Mouse (Mus musculus) forebrain, embryonic 13.5 days (tissue): Measurements from ENCODE around the gene Rpl3l. TPM values are rescaled to one million over a fixed set of nuclear protein-coding genes. Genes with fewer than 3 reads are reported as not detected.
"Not testable (repeated sequence)": the region's sequence is repeated elsewhere in the genome, so short reads cannot be mapped to it uniquely, and the experiment has no call there.

ENCODE experiments used
- ATAC-seq: fragments of 200-750 bp; cut with Nextera tagmentation; 2 replicates; pipeline ENCODE4 v1.8.0; 2017
- H3K27ac ChIP-seq: fragments of 300-500 bp; sonication (generic); 2 replicates; pipeline ENCODE4 v1.5.1; 2015; ENCODE audit warnings: inconsistent platforms, mild to moderate bottlenecking, moderate library complexity
- H3K27me3 ChIP-seq: fragments of 300-500 bp; sonication (generic); 2 replicates; pipeline ENCODE4 v1.6.1; 2015; ENCODE audit warnings: mild to moderate bottlenecking, inconsistent platforms
- H3K36me3 ChIP-seq: fragments of 300-500 bp; sonication (generic); 2 replicates; pipeline ENCODE4 v1.6.1; 2015; ENCODE audit warnings: mild to moderate bottlenecking, inconsistent platforms; ENCODE audit not compliant: poor library complexity, severe bottlenecking
- H3K4me1 ChIP-seq: fragments of 300-500 bp; sonication (generic); 2 replicates; pipeline ENCODE4 v1.6.1; 2015; ENCODE audit warnings: inconsistent platforms
- H3K4me2 ChIP-seq: fragments of 300-500 bp; sonication (generic); 2 replicates; pipeline ENCODE4 v1.6.1; 2015; ENCODE audit warnings: inconsistent platforms, mild to moderate bottlenecking, moderate library complexity
- H3K4me3 ChIP-seq: fragments of 300-500 bp; sonication (generic); 2 replicates; pipeline ENCODE4 v1.5.1; 2015; ENCODE audit warnings: mild to moderate bottlenecking, inconsistent platforms
- H3K9ac ChIP-seq: fragments of 300-500 bp; sonication (generic); 2 replicates; pipeline ENCODE4 v1.6.1; 2015; ENCODE audit warnings: mild to moderate bottlenecking, inconsistent platforms
- H3K9me3 ChIP-seq: fragments of 300-500 bp; sonication (generic); replicated peaks from 2 replicates; pipeline ENCODE4 v1.6.1; 2016; ENCODE audit warnings: inconsistent platforms
- WGBS: fragments of 180-500 bp; shearing (Covaris S2); methylation state at CpG from one replicate; pipeline ENCODE4 v1.1.7; 2015; 5-methylcytosine and 5-hydroxymethylcytosine counted together
- polyA plus RNA-seq: library from polyadenylated mRNA; unstranded; fragments of >200 nt; fragmentation: Nextera tagmentation; extraction: Ambion mirVana; gene quantifications from 2 replicates; pipeline ENCODE4 v1.2.1, GENCODE M21; 2015

Rpl3l gene
- polyA plus RNA-seq, 1 experiment from 2014 or later, result not detected

DNA sequence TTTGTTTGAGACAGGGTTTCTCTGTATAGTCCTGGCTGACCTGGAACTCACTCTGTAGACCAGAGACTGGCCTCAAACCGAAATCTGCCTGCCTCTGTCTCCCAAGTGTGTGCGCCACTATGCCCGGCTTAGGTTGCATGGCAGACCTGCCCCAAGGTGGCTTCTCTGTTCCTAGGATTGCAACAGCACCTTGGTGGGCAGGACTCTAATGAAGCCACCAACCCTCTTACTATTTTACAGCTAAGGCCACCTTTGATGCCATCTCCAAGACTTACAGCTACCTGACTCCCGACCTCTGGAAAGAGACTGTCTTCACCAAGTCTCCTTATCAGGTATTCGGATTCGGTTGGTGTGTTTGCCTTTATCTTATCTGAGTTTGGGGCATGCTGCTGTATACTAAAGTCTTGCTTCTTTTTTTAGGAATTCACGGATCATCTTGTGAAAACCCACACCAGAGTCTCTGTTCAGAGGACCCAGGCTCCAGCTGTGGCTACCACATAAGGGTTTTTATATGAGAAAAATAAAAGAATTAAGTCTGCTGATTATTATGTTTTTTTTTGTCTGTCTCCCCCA lies 6.2 kb upstream of the Rpl3l start:
- Histone ChIP-seq H3K4me1 (peaks cover 39% of the 10 kb centered on the region), H3K4me3 (peak overlapping the region; percentile 83), H3K9ac (peak overlapping the region; percentile 68), H3K4me2 (peak overlapping the region; percentile 87), H3K36me3 (peaks cover 30% of the 10 kb centered on the region)
- not testable (repeated sequence) for H3K27me3 ChIP-seq, H3K9me3 ChIP-seq, H3K27ac ChIP-seq, ATAC-seq
- 70% methylated on average over 7 of the region's 7 CpGs for WGBS

- Histone ChIP-seq H3K9ac (peak overlapping the region; percentile 50), H3K4me1 (peaks cover 39% of the 10 kb centered on the region), H3K4me3 (peak overlapping the region; percentile 82), H3K4me2 (peak overlapping the region; percentile 87), H3K9me3 (no peaks in the 10 kb centered on the region), H3K27ac (no peak overlapping the region; the same call in 1 of the 2 replicates), H3K27me3 (0 out of 2 replicates have a peak, but pooled peaks cover 2% of the 10 kb centered on the region), H3K36me3 (peaks cover 23% of the 10 kb centered on the region)
- ATAC-seq, result no peak
- WGBS, result 41% methylated on average over 13 of the region's 13 CpGs
These were observed 5.2 kb upstream of the Rpl3l start for GRCm38 (mm10) chr17:24722220-24722924.

- Histone ChIP-seq H3K36me3 (peaks cover 17% of the 10 kb centered on the region), H3K27ac (0 out of 2 replicates have a peak overlapping the region, but pooled peaks have one; percentile 65), H3K4me1 (peaks cover 39% of the 10 kb centered on the region), H3K9me3 (no peaks in the 10 kb centered on the region), H3K4me2 (peak overlapping the region; percentile 94), H3K4me3 (peak overlapping the region; percentile 82), H3K9ac (peak overlapping the region; percentile 96), H3K27me3 (peaks cover 10% of the 10 kb centered on the region)
- no peak for ATAC-seq
- WGBS, result 3% methylated on average over 12 of the region's 12 CpGs
These were observed 4.3 kb upstream of the Rpl3l start for GRCm38 (mm10) chr17:24723122-24723880.

DNA sequence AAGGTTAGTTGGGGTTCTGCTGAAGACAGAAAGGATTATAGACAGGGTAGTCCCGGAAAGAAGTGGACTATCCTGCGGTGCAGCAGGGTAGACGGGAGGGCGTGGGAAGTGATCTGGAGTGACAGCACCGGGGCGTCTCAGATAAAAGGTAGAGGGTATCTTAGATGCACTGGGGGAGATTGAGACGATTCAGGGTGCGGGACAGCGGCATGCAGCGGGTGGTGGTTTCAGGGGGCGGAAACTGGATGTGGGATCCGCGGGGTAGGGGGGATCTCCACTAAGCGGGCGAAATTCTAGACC lies 3.8 kb upstream of the Rpl3l start:
- Histone ChIP-seq H3K27me3 (peaks cover 10% of the 10 kb centered on the region), H3K4me3 (peak overlapping the region; percentile 82), H3K9me3 (no peaks in the 10 kb centered on the region), H3K4me1 (peaks cover 35% of the 10 kb centered on the region), H3K36me3 (peaks cover 17% of the 10 kb centered on the region), H3K4me2 (peak overlapping the region; percentile 94), H3K27ac (peak overlapping the region; percentile 65; the same call in 1 of the 2 replicates), H3K9ac (peak overlapping the region; percentile 96)
- peak; percentile 1; the same call in 1 of the 2 replicates for ATAC-seq
- WGBS, result under 1% methylated on average over 15 of the region's 15 CpGs

DNA sequence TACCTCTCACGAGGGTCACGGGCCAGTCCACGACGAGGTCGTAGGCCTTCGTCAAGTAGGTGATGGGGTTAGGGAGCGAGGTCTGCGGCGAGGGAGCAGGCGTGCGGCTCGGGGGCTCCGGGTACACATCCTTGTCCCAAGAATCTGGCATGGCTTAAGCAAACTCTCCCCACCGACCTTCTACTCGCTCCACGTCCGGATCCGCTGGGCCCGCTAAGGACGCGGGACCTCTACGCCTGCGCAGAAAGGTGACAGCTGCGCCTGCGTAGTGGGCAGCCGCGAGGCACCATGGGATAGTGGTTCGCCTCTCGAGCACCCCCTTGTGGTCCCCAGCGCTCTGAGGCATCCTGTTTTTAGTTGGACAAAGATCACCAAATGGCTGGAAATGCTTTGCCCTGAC lies 3.4 kb upstream of the Rpl3l start, which contains the start of gene Ndufb10:
TSS of gene Ndufb10 (minus strand) at position 295 of the 400 bp plus-strand sequence.
- Histone ChIP-seq H3K27ac (peak within 1 kb of the TSS; percentile 65), H3K27me3 (peaks cover 10% of the 10 kb centered on the region), H3K4me2 (peak within 1 kb of the TSS; percentile 94), H3K9me3 (no peaks in the 10 kb centered on the region), H3K9ac (peak within 1 kb of the TSS; percentile 96), H3K4me1 (peaks cover 31% of the 10 kb centered on the region), H3K36me3 (peaks cover 17% of the 10 kb centered on the region), H3K4me3 (peak within 1 kb of the TSS; percentile 82)
- peak; percentile 74 for ATAC-seq
- under 1% methylated on average over 30 of the region's 30 CpGs for WGBS

DNA sequence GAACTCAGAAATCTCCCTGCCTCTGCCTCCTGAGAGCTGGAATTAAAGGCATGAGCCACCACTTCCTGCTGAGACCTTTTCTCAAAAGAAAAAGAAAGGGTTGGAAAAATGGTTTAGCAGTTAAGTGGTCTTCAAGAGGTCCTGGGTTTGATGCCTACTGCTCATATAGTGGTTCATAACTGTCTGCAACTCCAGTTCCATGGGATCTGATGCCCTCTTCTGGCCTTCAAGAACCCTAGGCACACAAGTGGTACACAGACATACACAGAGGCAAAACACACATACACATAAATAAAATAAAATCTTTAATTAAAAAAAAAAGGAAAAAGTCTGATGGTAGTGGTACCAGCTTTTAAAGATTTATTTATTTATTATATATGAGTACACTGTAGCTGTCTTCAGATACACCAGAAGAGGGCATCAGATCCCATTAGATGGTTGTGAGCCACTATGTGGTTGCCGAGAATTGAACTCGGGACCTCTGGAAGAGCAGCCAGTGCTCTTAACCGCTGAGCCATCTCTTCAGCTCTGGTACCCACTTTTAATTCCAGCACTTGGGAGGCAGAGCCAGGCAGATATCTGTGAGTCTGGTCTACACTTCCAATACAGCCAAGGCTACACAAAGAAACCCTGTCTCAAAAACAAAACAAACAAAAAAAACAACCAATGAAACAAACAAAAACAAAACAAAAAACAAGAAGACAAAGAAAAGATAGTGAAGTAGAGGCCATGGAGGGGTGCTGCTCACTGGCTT lies 1.8 kb upstream of the Rpl3l start:
- Histone ChIP-seq H3K9me3 (no peaks in the 10 kb centered on the region), H3K36me3 (peaks cover 17% of the 10 kb centered on the region), H3K4me3 (no peak overlapping the region), H3K9ac (no peak overlapping the region), H3K27me3 (peaks cover 10% of the 10 kb centered on the region), H3K4me2 (no peak overlapping the region), H3K4me1 (peaks cover 31% of the 10 kb centered on the region), H3K27ac (no peak overlapping the region)
- 80% methylated on average over 3 of the region's 3 CpGs for WGBS
- ATAC-seq, result no peak

DNA sequence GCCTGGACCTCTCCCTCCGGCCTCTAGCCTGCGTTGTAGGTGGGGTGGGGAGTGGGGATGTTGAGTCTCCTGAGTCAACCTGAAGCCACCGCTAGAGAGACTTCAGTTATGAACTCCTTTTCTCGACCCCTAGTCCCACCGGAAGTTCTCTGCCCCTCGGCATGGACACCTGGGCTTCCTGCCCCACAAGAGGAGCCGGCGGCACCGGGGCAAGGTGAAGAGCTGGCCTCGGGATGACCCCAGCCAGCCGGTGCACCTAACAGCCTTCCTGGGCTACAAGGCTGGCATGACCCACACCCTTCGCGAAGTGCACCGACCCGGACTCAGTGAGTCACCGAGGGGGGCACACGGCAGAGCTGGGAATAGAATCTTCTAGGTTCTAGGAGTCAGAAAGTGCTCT lies 564 bp downstream of the Rpl3l start:
- H3K9ac ChIP-seq, result 0 out of 2 replicates have a peak overlapping the region, but pooled peaks have one; percentile 0
- 76% methylated on average over 17 of the region's 17 CpGs for WGBS
- H3K4me1 ChIP-seq, result peaks cover 9% of the 10 kb centered on the region
- no peak overlapping the region for H3K4me2 ChIP-seq
- H3K27ac ChIP-seq, result no peak overlapping the region
- no peak for ATAC-seq
- H3K4me3 ChIP-seq, result no peak overlapping the region
- H3K36me3 ChIP-seq, result no peaks in the 10 kb centered on the region
- H3K27me3 ChIP-seq, result peaks cover 11% of the 10 kb centered on the region
- H3K9me3 ChIP-seq, result no peaks in the 10 kb centered on the region

GRCm38 (mm10) chr17:24729067-24729466 lies 1.4 kb downstream of the Rpl3l start:
- H3K36me3 ChIP-seq, result no peaks in the 10 kb centered on the region
- H3K4me1 ChIP-seq, result peaks cover 3% of the 10 kb centered on the region; the same call in 1 of the 2 replicates
- no peak overlapping the region for H3K4me2 ChIP-seq
- H3K9me3 ChIP-seq, result no peaks in the 10 kb centered on the region
- no peak for ATAC-seq
- WGBS, result 79% methylated on average over 6 of the region's 6 CpGs
- H3K27me3 ChIP-seq, result peaks cover 17% of the 10 kb centered on the region
- H3K27ac ChIP-seq, result no peak overlapping the region
- no peak overlapping the region for H3K4me3 ChIP-seq
- no peak overlapping the region for H3K9ac ChIP-seq

GRCm38 (mm10) chr17:24730787-24731186 lies 3.2 kb downstream of the Rpl3l start:
- Histone ChIP-seq H3K9ac (no peak overlapping the region), H3K4me3 (no peak overlapping the region), H3K27ac (no peak overlapping the region), H3K9me3 (no peaks in the 10 kb centered on the region), H3K36me3 (no peaks in the 10 kb centered on the region), H3K4me1 (no peaks in the 10 kb centered on the region), H3K4me2 (no peak overlapping the region), H3K27me3 (peaks cover 17% of the 10 kb centered on the region)
- 82% methylated on average over 14 of the region's 14 CpGs for WGBS
- no peak for ATAC-seq

DNA sequence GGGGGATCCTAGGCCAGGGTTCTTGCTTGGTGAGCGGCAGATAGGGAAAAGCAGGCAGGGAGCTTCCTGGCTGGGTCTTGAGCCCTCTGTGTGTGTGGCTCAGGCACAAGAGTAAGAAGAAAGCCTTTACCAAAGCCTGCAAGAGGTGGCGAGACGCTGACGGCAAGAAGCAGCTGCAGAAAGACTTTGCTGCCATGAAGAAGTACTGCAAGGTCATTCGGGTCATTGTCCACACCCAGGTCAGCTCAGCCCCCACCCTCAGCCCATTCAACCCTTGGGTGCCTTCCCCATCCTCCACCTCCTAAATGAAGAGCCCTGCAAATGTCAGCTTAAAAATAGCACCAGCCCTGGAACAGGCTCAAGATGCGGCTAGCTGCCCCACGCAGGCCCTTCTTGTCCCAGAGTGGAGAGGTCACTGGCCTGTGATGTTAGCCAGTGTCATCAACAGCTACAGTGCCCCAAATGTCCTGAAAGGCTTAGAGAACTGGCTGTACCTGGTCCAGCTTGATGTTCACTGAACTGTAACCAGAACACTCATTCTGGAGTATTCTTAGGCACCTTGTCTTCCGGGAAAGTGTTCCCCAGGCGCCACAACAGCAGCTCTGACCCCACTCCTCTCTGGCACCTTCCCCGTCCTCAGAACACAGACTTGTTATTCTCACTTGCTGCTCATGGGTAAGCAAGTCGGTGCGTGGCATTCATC lies 4.8 kb downstream of the Rpl3l start:
- no peak overlapping the region for H3K4me3 ChIP-seq
- WGBS, result 80% methylated on average over 12 of the region's 12 CpGs
- no peaks in the 10 kb centered on the region for H3K36me3 ChIP-seq
- H3K27ac ChIP-seq, result no peak overlapping the region
- ATAC-seq, result no peak
- H3K9me3 ChIP-seq, result no peaks in the 10 kb centered on the region
- H3K9ac ChIP-seq, result no peak overlapping the region
- H3K27me3 ChIP-seq, result peaks cover 16% of the 10 kb centered on the region
- H3K4me2 ChIP-seq, result no peak overlapping the region
- H3K4me1 ChIP-seq, result peaks cover 11% of the 10 kb centered on the region

DNA sequence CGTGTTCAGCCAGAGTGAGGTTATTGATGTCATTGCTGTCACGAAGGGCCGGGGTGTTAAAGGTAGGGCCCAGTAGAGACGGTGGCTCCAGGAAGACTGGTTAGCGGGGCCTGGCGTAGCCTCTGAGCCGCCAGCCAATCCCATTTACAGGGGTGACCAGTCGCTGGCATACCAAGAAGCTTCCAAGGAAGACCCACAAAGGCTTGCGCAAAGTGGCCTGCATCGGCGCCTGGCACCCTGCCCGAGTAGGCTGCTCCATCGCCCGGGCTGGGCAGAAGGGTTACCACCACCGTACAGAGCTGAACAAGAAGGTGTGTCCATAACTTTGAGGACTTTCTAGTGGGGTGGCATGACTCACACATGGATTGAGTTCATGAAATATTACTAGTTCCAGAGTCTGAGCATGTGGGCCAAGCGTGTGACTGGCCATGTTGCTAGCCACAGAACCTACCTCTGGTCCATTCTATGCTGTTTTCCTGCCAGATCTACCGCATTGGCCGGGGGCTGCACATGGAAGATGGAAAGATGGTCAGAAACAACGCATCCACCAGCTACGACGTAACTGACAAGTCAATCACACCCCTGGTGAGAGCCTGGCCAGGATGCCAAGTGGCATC lies 5.9 kb downstream of the Rpl3l start:
- WGBS, result 88% methylated on average over 21 of the region's 21 CpGs
- H3K27ac ChIP-seq, result no peak overlapping the region
- no peak overlapping the region for H3K4me3 ChIP-seq
- no peak overlapping the region for H3K4me2 ChIP-seq
- H3K9me3 ChIP-seq, result no peaks in the 10 kb centered on the region
- no peaks in the 10 kb centered on the region for H3K36me3 ChIP-seq
- ATAC-seq, result no peak
- H3K9ac ChIP-seq, result peak overlapping the region; percentile 34; the same call in 1 of the 2 replicates
- peaks cover 16% of the 10 kb centered on the region for H3K4me1 ChIP-seq
- peaks cover 7% of the 10 kb centered on the region; the same call in 1 of the 2 replicates for H3K27me3 ChIP-seq
